Mouse (Mus musculus) natural killer cell, adult 2 months (primary cell): ENCODE results near the gene Zfp42.
"Not testable (repeated sequence)": the region's sequence is repeated elsewhere in the genome, so short reads cannot be mapped to it uniquely, and the experiment has no call there.

Source experiments
- DNase-seq, 2 experiments: peaks; one replicate each; pipeline ENCODE4 v3.0.0; 2022; ENCODE audit warnings: low spot score in 2 of 2

Gene Zfp42

DNA sequence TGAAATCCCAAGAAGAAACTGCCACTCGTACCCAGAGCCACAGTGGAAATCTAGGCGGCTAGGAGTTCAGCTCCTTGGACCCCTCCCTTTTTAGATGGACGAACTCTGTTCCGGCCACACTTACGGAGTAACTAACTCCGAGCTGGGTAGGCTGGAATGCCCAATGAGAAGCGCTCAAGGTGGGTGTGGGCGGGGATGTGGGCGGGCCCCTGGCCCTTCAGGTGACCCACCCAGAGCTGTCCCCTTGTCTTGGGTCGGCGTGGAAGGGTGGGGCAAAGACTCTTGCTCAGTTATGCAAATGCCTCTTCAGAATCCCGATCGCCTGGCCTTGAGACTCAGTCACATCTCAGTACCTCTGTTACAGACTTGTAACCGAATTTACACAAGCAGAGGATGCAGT, at the start of gene Zfp42:
TSS of gene Zfp42 (minus strand) at position 85 of the 400 bp plus-strand sequence.
- no peak for DNase-seq

DNA sequence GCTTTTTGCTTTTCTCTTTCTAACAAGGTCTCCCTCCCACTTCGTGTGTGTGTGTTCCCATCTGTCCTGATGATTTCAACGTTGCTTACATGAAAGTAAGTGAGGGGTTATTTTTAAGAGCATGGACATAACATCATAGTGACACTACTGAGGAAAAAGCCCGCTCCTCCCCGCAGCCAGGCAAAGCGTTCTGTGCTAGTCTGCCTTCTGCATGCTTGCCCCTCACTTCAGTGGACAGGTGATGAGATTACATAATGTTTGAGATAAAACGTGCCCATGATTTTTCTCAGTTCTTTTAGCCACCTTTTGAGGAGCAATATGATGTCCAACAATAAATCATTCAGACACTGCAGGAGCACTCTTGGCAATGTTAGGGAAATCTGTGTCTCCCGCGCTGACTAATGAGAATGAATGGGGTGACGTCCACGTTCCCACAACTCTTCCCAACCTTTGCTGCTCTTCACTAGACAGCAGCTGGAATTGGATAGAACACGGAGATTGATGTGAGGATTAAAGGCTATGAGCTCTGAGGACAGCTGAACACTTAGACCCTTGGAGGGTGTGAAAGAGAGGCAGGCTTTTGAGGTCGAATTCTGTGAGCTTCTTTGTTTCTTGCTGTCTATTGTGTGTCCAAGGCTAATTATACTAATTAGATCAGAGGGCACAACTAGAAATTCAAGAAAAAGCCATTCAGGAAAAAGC, 49.4 kb upstream of the Zfp42 start:
- DNase-seq: no peak

DNA sequence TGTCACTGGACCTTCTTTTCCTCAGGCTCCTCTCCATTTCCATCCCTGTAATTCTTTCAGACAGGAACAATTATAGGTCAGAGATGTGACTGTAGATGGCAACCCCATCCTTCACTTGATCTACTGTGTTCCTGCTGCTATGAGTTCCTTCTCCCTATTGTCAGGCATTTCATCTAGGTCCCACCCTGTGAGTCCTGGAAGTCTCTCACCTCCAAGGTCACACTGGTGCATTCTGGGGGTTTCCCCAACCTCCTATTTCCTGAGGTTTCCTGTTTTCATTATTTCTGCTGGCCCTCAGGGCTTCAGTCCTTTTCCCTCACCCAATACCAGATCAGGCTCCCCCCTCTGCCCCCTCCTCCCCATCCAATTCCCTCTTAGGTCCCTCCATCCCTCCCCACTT, 45.5 kb upstream of the Zfp42 start:
- DNase-seq: not testable (repeated sequence)

DNA sequence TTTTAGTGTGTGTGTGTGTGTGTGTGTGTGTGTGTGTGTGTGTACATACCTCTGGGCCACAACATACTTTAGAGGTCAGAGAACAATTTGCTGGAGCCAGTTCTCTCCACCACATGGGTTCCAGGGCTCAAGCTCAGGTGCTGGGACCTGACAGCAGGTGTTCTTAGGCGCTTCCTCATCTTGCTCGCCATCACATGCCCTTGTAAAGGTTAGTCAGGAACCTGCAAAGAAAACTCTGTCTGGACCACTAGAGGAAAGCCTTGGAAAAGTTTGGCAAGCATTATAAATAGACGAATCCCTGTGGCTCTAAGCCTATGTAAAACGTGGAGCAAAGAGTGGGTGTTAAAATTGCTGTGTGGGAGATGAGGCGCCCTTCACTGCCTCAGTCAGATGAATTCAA, 31.8 kb upstream of the Zfp42 start:
- DNase-seq: no peak

DNA sequence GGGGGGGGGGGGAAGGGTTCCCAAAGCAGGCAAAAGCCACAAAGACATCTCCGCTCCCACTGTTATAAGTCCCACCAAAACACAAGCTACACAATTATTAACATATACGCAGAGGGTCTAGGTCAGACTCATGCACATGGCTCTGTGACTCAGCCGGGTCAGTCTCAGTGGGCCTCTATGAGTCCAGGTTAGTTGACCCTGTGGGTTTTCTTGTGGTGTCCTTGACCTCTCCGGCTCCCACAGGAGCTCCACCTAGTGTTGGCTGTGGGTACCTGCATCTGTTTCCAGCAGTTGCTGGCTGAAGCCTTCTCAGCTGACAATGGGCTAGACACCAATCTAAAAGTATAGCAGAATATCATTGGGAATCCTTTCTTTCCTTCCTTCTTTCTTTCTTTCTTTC, 26.7 kb upstream of the Zfp42 start:
- no peak for DNase-seq

DNA sequence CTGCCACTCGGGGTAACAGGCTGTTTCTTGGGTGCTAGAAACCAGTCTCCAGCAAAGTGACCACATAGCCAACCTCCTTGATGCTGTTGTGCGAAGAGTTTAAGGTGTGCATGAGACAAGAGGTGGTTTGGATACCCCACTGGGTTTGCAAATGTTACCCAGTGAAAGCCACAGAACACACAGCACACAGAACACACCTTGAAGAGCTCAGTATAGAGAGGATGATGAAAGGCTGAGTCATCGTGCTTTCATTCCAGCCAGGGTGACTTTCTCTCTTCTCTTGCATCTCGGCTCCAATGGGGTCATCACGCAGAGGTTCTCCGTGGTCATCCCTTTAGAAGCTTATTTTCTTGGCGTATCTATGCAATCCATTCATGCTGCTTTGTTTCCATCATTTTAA, 24.9 kb upstream of the Zfp42 start:
- DNase-seq: no peak

DNA sequence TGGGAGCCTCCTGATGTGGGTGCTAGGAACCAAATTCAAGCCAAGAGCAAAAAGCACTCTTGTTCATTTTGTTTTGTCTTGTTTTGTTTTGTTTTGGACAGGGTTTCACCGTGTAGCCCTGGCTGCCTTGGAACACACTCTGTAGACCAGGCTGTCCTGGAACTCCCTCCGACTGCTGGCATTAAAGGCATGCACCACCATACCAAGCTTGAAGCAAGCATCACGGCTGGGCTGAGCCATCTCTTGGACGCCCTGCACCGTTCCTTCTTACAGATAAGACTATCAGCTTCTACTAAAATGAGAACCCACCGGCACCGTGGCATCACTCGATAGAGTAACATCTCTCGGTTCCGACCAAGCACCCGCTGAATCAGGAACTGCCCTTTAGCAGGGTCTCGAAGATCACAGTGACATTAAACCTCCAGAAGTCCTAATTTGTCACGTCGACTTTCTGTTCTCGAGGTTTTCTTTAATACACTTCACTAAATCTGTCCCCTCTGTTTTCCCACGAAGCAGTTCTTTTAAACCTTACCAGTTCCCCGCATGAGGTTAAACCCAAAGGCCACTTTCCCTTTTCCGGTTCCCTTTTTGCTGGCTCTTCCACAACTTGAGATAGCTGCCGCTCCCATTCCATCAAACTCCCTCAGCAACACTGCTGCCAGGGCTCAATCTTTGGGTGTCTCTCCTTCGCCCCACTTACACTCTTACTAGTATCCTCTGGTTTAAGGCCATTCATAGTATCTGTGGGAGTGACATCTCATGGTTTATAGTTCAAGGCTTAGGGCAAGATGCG, 23.3 kb upstream of the Zfp42 start:
- no peak for DNase-seq

GRCm38 (mm10) chr8:43328666-43329065, 21.9 kb upstream of the Zfp42 start:
- DNase-seq: no peak

- no peak for DNase-seq
Measured at GRCm38 (mm10) chr8:43320771-43321170, 14.0 kb upstream of the Zfp42 start.

- no peak for DNase-seq
Measured at GRCm38 (mm10) chr8:43308213-43308612, 1.4 kb upstream of the Zfp42 start.

- no peak for DNase-seq
Measured at GRCm38 (mm10) chr8:43305676-43306075, 1.1 kb downstream of the Zfp42 start.

GRCm38 (mm10) chr8:43299796-43300195, 7.0 kb downstream of the Zfp42 start:
- DNase-seq: no peak

GRCm38 (mm10) chr8:43295826-43296225, 11.0 kb downstream of the Zfp42 start:
- DNase-seq: no peak

- no peak for DNase-seq
Measured at GRCm38 (mm10) chr8:43294191-43294590, 12.6 kb downstream of the Zfp42 start.

- DNase-seq: no peak
Measured at GRCm38 (mm10) chr8:43290424-43291111, 16.2 kb downstream of the Zfp42 start.

DNA sequence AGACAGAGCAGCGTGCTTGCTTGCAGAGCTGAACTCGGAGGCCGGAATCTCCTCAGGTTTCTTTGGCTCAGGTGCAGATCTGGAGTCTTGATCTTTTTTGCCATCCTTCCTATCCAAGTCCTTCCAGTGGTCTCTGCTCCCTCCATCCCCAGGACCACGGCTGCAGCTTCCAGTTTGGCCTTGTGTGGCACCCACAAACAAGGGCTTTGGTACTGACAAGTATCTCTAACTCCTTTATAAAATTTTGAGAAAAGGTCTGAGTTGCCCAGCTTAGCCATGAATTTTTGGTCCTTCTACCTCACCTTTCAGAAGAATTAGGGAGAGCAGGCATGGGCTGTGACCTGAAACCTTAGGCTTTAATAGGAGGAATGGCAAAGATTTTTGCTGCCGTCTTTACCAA, 17.0 kb downstream of the Zfp42 start:
- no peak for DNase-seq

GRCm38 (mm10) chr8:43288840-43289239, 17.9 kb downstream of the Zfp42 start:
- DNase-seq: no peak

DNA sequence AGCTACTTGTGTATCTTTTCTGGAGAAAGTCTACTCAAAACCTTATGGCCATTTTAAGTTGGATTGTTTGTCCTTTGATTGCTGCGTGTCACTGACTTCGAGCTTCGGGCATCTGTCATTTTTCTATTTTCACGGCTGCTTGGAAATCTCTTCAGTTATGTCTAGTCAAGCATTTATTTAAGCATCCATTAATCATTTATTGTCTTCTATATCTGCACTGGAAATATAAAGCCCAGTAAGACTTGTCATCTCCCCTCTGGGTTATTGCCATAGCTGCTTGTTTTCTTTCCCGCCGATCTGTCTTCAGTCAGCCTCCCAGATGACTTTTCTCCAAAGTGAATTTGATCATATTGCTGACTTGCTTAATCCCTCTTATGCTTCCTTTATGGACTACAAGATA, 19.3 kb downstream of the Zfp42 start:
- no peak for DNase-seq

- no peak for DNase-seq
Measured at GRCm38 (mm10) chr8:43283231-43283630, 23.5 kb downstream of the Zfp42 start.

DNA sequence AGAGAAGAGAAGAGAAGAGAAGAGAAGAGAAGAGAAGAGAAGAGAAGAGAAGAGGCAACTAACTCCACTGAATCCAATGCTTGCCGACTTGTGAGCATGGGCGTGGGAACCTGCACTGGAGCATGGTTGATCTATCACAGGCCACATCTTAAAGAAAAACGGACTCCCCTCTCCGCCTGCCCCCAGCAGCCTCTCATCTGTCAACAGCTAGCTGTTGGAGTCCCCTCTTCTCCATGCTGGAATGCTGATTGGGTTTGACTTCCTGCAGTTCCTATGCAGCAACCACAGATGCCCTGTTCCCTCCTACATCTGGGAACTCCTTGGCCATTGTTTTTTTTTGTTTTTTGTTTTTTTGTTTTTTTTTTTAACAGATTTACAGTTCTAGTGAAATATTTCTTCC, 28.4 kb downstream of the Zfp42 start:
- DNase-seq: no peak

DNA sequence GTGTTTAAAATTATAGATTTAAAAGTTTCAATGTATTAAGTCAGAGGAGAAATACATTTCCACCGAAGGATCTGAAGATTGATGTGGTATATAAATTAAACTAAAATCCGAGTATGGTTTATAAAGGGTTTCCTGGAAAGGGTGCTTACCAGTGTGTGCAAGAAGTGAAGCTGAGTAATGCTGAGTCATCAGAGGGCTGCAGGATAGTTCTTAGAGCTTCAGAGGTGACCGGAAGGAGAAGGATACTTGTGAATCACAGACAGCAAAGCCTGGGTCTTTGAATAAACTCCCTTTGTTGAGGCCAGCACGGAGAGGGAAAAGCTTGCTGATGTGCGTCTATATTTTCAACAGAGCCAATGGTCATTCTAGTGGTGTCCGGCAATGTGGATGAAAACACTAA, 45.8 kb downstream of the Zfp42 start:
- no peak for DNase-seq

DNA sequence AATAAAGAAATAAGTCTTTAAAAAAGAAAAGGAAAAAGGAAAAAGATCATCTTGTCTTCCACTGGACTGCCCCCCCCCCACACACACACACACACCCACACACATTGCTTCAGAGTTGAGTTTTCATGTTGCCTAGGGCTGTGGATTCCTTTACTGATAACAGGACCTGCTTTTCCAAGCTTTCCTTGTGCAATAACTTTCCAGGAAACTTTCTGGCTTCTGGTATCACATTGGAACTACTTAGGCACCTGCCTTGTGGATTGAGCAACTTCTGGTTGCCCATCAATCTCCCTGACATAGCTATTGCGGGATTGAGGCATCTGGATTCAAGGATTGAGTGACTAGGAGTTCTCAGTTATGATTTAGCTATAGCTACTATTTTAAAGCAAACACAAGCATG, 48.9 kb downstream of the Zfp42 start:
- no peak for DNase-seq

- DNase-seq: no peak
Measured at GRCm38 (mm10) chr8:43255695-43256094, 51.1 kb downstream of the Zfp42 start.
